Mouse (Mus musculus) stomach, embryonic 16.5 days (tissue): ENCODE results near the gene Gm21541. TPM values are rescaled to one million over a fixed set of nuclear protein-coding genes. Genes with fewer than 3 reads are reported as not detected.
"Not testable (repeated sequence)": the region's sequence is repeated elsewhere in the genome, so short reads cannot be mapped to it uniquely, and the experiment has no call there.

Experiments
- ATAC-seq: fragments of 200-750 bp; cut with Nextera tagmentation; 2 replicates; pipeline ENCODE4 v1.8.0; 2017; ENCODE audit warnings: moderate number of reproducible peaks, moderate TSS enrichment; ENCODE audit not compliant: insufficient read depth, low FRiP score
- H3K27ac ChIP-seq: fragments of 300-500 bp; sonication (generic); 2 replicates; pipeline ENCODE4 v1.5.1; 2014; ENCODE audit warnings: low read length
- H3K27me3 ChIP-seq: fragments of 300-500 bp; sonication (generic); 2 replicates; pipeline ENCODE4 v1.6.1; 2014; ENCODE audit warnings: low read length, control low read depth, mixed read lengths; ENCODE audit not compliant: control insufficient read depth, insufficient read depth
- H3K36me3 ChIP-seq: fragments of 300-500 bp; sonication (generic); 2 replicates; pipeline ENCODE4 v1.6.1; 2014; ENCODE audit warnings: low read length; ENCODE audit not compliant: control insufficient read depth, insufficient read depth
- H3K4me1 ChIP-seq: fragments of 300-500 bp; sonication (generic); 2 replicates; pipeline ENCODE4 v1.6.1; 2014; ENCODE audit warnings: low read length, control low read depth, mixed read lengths; ENCODE audit not compliant: control insufficient read depth, insufficient read depth
- H3K4me2 ChIP-seq: fragments of 300-500 bp; sonication (generic); 2 replicates; pipeline ENCODE4 v1.6.1; 2014; ENCODE audit warnings: low read depth, low read length, mixed read lengths
- H3K4me3 ChIP-seq: fragments of 300-500 bp; sonication (generic); replicated peaks from 2 replicates; pipeline ENCODE4 v1.5.1; 2014; ENCODE audit warnings: mild to moderate bottlenecking, low read length
- H3K9ac ChIP-seq: fragments of 300-500 bp; sonication (generic); 2 replicates; pipeline ENCODE4 v1.6.1; 2014; ENCODE audit warnings: low read length
- H3K9me3 ChIP-seq: fragments of 300-500 bp; sonication (generic); replicated peaks from 2 replicates; pipeline ENCODE4 v1.6.1; 2016; ENCODE audit warnings: low read length, control low read depth; ENCODE audit not compliant: control insufficient read depth
- WGBS: fragments of 180-500 bp; shearing (Covaris S2); extraction: QIAGEN DNeasy Blood & Tissue Kit; methylation state at CpG from one replicate; pipeline ENCODE4 v1.1.7; 2014; 5-methylcytosine and 5-hydroxymethylcytosine counted together
- polyA plus RNA-seq: library from polyadenylated mRNA; unstranded; fragments of >200 nt; fragmentation: Nextera tagmentation; extraction: Ambion mirVana; gene quantifications from 2 replicates; pipeline ENCODE4 v1.2.1, GENCODE M21; 2015

Gene Gm21541
- 3.4 and 26.5 TPM in 2 replicates for polyA plus RNA-seq

DNA sequence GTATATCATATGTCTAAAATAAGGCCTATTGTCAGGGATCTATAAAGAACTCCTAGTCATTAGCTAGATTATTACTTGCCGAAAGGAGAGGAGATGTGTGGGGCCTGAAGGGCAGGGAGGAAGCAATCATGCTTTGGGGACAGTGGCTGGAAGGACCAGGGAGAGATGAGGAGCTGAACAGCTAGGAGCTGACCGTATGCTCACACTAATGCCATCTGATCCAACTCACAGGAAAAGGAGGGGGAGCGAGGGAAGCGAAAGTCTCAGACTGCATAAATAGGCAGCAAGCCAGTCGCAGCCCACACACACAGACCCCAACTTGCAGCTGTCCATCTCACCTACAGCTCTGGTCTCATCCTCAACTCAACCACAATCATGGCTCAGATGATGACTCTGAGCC, at the start of gene Gm21541:
Gene Gm21541 (plus strand): TSS at position 301 of the 400 bp plus-strand sequence.
- ATAC-seq, H3K27me3 ChIP-seq, H3K9ac ChIP-seq, H3K4me1 ChIP-seq, H3K9me3 ChIP-seq, H3K27ac ChIP-seq, H3K4me2 ChIP-seq, H3K4me3 ChIP-seq, H3K36me3 ChIP-seq: not testable (repeated sequence)
- no CpG with 5 or more reads among the region's 5 CpGs for WGBS

DNA sequence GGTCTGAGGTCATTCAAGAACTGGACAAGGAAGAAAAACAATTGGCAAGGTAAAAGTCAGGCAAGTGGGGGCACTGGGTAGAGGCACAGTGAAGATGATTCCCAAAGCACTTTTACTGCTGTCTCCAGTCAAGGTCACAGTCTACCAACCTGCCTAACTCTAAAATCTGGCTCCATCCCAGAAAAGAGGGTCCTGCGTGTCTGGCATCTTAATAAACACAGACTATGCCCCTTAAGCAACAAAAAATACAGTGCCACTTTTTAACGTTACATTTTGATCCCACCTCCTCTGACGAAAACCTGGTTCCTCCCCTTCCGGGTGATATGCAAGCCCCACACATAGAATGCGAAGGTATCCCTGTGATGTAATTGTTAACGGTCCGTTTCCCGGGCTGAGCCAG, 37.9 kb downstream of the Gm21541 start, which contains the start of gene Gm20878:
Gene Gm20878 (plus strand): TSS at position 301 of the 400 bp plus-strand sequence.
- H3K27ac ChIP-seq, H3K9ac ChIP-seq, H3K4me2 ChIP-seq, H3K4me1 ChIP-seq, H3K27me3 ChIP-seq, H3K9me3 ChIP-seq, ATAC-seq, H3K4me3 ChIP-seq, H3K36me3 ChIP-seq: not testable (repeated sequence)
- WGBS = no CpG with 5 or more reads among the region's 8 CpGs

Other genes starting within 250 kb of the Gm21541 start
- gene Cntfr, start 206.5 kb upstream of the Gm21541 start, polyA plus RNA-seq = 10.1 and 10.5 TPM in 2 replicates
- 143 and 152 TPM in 2 replicates for gene Il11ra1, start 203.6 kb upstream of the Gm21541 start, polyA plus RNA-seq
- 54.3 and 58.6 TPM in 2 replicates for gene Rpp25l, start 190.1 kb upstream of the Gm21541 start, polyA plus RNA-seq
- gene Dctn3, start 180.4 kb upstream of the Gm21541 start, polyA plus RNA-seq = 132 TPM in 2 replicates
- gene Arid3c, start 172.5 kb upstream of the Gm21541 start, polyA plus RNA-seq = not detected in 2 replicates
- 43.8 and 44.7 TPM in 2 replicates for gene Galt, start 148.4 kb upstream of the Gm21541 start, polyA plus RNA-seq
- gene Sigmar1, start 147.5 kb upstream of the Gm21541 start, polyA plus RNA-seq = 76.9 and 88.4 TPM in 2 replicates
- 29.9 and 33.6 TPM in 2 replicates for gene Ccl27a, start 129.4 kb upstream of the Gm21541 start, polyA plus RNA-seq
- 2.5 and 2.8 TPM in 2 replicates for gene Gm20878, start 38.0 kb downstream of the Gm21541 start, polyA plus RNA-seq
- gene Fam205a4, start 62.4 kb downstream of the Gm21541 start, polyA plus RNA-seq = 0.22 and 0.31 TPM in 2 replicates
- not detected in 2 replicates for gene Gm21093, start 131.1 kb downstream of the Gm21541 start, polyA plus RNA-seq
- gene Gm3893, start 187.6 kb downstream of the Gm21541 start, polyA plus RNA-seq = not detected in 2 replicates
- gene Gm13304, start 211.2 kb downstream of the Gm21541 start, polyA plus RNA-seq = 2.4 and 16.3 TPM in 2 replicates
- 0.37 TPM in 1 of 2 replicates, not detected in the other for gene Gm13306, start 249.8 kb downstream of the Gm21541 start, polyA plus RNA-seq